Mouse (Mus musculus) ES-Bruce4 (cell line): ENCODE data around the gene Chil1.

ENCODE experiments used
- CTCF ChIP-seq: IDR thresholded peaks from one replicate; pipeline ENCODE4 v1.8.1; 2011; ENCODE audit warnings: low read depth, low read length
- EP300 ChIP-seq: IDR thresholded peaks from 2 replicates; pipeline ENCODE4 v1.6.1; 2011; ENCODE audit warnings: low read depth, low read length; ENCODE audit not compliant: insufficient read depth

DNA sequence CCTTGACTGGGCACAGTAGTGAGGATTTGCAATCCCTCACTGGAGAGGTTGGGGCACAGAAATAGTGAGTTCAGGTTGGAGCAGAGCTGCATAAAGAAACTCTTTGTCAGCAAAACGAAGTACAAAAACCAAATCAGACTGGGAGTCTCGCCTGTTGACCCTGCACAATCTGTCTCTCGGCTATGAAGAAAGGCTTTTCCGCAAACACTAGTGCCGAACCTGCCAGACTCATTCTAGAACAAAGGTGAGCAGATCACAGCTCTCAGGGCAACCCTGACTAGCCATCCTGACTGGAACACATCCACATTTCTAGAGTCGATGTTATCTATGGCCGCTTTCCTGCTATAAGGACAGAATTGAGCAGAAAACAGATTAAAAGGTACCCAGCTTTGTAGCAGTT, 8.9 kb upstream of the Chil1 start:
- TF ChIP-seq EP300 = no peak
- no peak for TF ChIP-seq CTCF
